Mouse (Mus musculus) heart, embryonic 16.5 days (tissue): Measurements from ENCODE around the gene Trpd52l3. TPM values are rescaled to one million over a fixed set of nuclear protein-coding genes. Genes with fewer than 3 reads are reported as not detected.

ENCODE experiments used
- ATAC-seq: fragments of 200-750 bp; cut with Nextera tagmentation; replicated peaks from 2 replicates; pipeline ENCODE4 v1.8.0; 2017; ENCODE audit warnings: moderate number of reproducible peaks; ENCODE audit not compliant: insufficient read depth, low FRiP score; ENCODE audit errors: extremely low read depth
- H3K27ac ChIP-seq: fragments of 300-500 bp; sonication (generic); 2 replicates; pipeline ENCODE4 v1.5.1; 2014; ENCODE audit warnings: mild to moderate bottlenecking, low read length, control low read depth, moderate library complexity
- H3K27me3 ChIP-seq: fragments of 300-500 bp; sonication (generic); 2 replicates; pipeline ENCODE4 v1.6.1; 2014; ENCODE audit warnings: low read length, mixed read lengths; ENCODE audit not compliant: control insufficient read depth, insufficient read depth
- H3K36me3 ChIP-seq: fragments of 300-500 bp; sonication (generic); 2 replicates; pipeline ENCODE4 v1.6.1; 2014; ENCODE audit not compliant: control insufficient read depth, insufficient read depth
- H3K4me1 ChIP-seq: fragments of 300-500 bp; sonication (generic); 2 replicates; pipeline ENCODE4 v1.6.1; 2014; ENCODE audit warnings: low read length, mixed read lengths; ENCODE audit not compliant: control insufficient read depth, insufficient read depth
- H3K4me2 ChIP-seq: fragments of 300-500 bp; sonication (generic); 2 replicates; pipeline ENCODE4 v1.6.1; 2014; ENCODE audit warnings: low read depth, mild to moderate bottlenecking, control low read depth, low read length
- H3K4me3 ChIP-seq: fragments of 300-500 bp; sonication (generic); 2 replicates; pipeline ENCODE4 v1.5.1; 2014; ENCODE audit warnings: mild to moderate bottlenecking, control low read depth, low read length
- H3K9ac ChIP-seq: fragments of 300-500 bp; sonication (generic); 2 replicates; pipeline ENCODE4 v1.6.1; 2014; ENCODE audit warnings: low read length, control low read depth
- H3K9me3 ChIP-seq: fragments of 300-500 bp; sonication (generic); replicated peaks from 2 replicates; pipeline ENCODE4 v1.6.1; 2016; ENCODE audit warnings: low read length; ENCODE audit not compliant: control insufficient read depth
- WGBS: fragments of 180-500 bp; shearing (Covaris S2); extraction: QIAGEN DNeasy Blood & Tissue Kit; methylation state at CpG from one replicate; pipeline ENCODE4 v1.1.7; 2014; 5-methylcytosine and 5-hydroxymethylcytosine counted together
- polyA plus RNA-seq: library from polyadenylated mRNA; unstranded; fragments of >200 nt; fragmentation: Nextera tagmentation; extraction: Ambion mirVana; gene quantifications from 2 replicates; pipeline ENCODE4 v1.2.1, GENCODE M21; 2015

Gene Trpd52l3
- polyA plus RNA-seq, 1 experiment from 2014 or later = not detected

DNA sequence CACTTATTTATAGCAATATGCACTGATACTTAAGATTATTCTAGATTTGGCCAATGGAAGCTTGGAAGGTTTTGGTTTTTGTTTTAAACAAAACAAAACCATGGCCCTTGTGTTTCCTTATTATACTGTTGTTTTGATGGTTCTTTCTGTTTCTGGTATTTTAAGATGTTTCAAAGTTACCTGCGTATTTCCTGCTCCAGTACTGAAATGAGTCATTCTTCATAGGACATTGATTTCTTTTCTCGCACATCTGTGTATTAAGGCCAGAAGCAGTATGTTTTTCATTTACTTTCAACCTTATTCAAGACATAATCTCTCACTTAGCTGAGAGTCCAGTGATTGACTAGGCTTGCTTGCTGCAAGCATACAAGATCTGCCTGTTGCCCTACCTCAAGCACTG is 40.1 kb downstream of the Trpd52l3 start:
- Histone ChIP-seq H3K4me1 (no peaks in the 10 kb centered on the region), H3K27ac (no peak overlapping the region), H3K27me3 (no peaks in the 10 kb centered on the region), H3K9ac (no peak overlapping the region), H3K36me3 (peaks cover 29% of the 10 kb centered on the region), H3K9me3 (no peaks in the 10 kb centered on the region; the same call in 1 of the 2 replicates), H3K4me3 (no peak overlapping the region), H3K4me2 (no peak overlapping the region)
- ATAC-seq = no peak
- WGBS = 93% methylated on average over 2 of the region's 2 CpGs

DNA sequence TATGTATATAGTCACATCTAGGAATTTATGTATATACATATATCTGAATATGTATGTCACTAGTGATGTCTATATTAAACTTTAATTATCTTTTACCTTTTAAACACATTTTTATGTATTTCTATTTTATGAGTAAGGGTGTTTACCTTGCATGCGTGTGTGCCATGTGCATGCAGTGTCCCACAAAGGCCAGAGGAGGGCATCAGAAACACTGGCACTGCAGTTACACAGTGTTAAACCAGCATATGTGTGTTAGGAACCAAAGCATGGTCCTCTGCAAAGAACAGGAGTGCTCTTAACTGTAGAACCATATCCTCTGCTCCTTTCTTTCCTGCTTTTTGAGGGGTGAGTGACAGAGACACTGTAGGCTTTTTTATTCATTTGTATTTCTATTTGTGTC is 41.0 kb downstream of the Trpd52l3 start:
- no peaks in the 10 kb centered on the region for H3K27me3 ChIP-seq
- H3K27ac ChIP-seq = no peak overlapping the region
- H3K4me1 ChIP-seq = no peaks in the 10 kb centered on the region
- 87% methylated on average over 1 of the region's 1 CpGs for WGBS
- no peak overlapping the region for H3K9ac ChIP-seq
- no peak overlapping the region for H3K4me3 ChIP-seq
- ATAC-seq = no peak
- H3K9me3 ChIP-seq = no peaks in the 10 kb centered on the region; the same call in 1 of the 2 replicates
- H3K36me3 ChIP-seq = peaks cover 29% of the 10 kb centered on the region
- no peak overlapping the region for H3K4me2 ChIP-seq

DNA sequence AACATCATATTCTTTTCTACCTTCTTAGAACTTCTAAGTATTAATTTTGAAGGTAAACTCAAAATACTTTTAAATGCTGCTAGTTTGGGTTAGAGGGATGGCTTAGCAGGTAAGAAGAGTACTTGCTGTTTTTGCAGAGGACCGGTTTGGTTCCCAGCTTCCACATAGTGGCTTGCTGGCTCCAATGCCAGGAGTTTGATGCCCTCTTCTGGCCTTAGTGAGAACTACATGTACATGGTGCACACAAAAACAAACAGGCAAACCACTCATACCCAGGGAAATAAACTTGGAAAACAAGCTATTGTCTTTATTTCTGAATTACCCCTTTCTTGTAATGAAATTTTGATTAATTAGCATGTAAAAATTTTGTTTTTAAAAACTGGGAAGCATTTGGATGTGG is 42.3 kb downstream of the Trpd52l3 start:
- Histone ChIP-seq H3K36me3 (peaks cover 29% of the 10 kb centered on the region), H3K4me1 (no peaks in the 10 kb centered on the region), H3K4me3 (no peak overlapping the region), H3K27ac (no peak overlapping the region), H3K9me3 (no peaks in the 10 kb centered on the region; the same call in 1 of the 2 replicates), H3K9ac (no peak overlapping the region), H3K4me2 (no peak overlapping the region), H3K27me3 (no peaks in the 10 kb centered on the region)
- 75% methylated on average over 1 of the region's 1 CpGs for WGBS
- ATAC-seq = no peak

DNA sequence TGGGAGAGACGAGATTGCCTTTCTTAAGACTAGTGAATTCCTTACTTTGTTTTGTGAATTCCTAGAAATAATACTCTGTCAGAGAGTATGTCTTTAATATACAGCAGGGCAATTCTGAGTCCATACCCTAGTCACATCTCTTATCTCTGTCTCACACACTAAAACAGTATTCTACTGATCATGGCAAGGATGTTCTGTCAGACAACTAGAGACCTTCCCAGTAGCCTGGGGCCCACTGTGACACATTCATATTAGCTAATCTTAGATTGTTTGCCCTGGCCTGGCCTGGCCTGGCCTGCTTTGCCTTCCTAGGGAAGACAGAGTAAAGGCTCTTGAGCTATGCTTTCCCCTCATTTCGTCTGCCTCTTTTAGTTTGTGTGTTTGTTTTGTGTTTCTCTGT is 47.0 kb downstream of the Trpd52l3 start:
- ATAC-seq = no peak
- H3K27me3 ChIP-seq = no peaks in the 10 kb centered on the region
- H3K4me1 ChIP-seq = 0 out of 2 replicates have a peak, but pooled peaks cover 3% of the 10 kb centered on the region
- H3K36me3 ChIP-seq = peaks cover 11% of the 10 kb centered on the region
- H3K9me3 ChIP-seq = no peaks in the 10 kb centered on the region; the same call in 1 of the 2 replicates
- no peak overlapping the region for H3K27ac ChIP-seq
- no peak overlapping the region for H3K4me3 ChIP-seq
- no peak overlapping the region for H3K4me2 ChIP-seq
- 73% methylated on average over 2 of the region's 2 CpGs for WGBS
- no peak overlapping the region for H3K9ac ChIP-seq

DNA sequence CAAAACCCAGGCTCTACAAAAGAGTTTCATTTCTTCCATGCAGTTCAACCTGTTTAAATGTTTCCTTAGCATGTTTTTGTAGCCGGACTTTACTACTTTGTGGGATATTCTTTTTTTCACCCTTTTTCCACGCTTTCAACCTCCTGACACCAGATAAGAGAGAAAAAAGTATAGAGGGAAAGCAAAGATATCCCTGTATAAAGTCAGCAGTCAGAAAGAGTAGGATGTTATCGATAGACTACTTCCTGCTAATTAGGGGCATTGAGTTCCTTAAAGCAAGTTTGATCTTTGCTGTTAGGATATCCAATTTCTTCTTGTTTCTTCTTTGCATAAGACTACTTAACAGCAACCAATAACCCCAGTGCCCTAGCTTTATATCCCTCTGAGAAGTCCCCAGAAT is 47.9 kb downstream of the Trpd52l3 start:
- Histone ChIP-seq H3K9me3 (no peaks in the 10 kb centered on the region; the same call in 1 of the 2 replicates), H3K4me3 (no peak overlapping the region), H3K9ac (no peak overlapping the region), H3K4me2 (no peak overlapping the region), H3K36me3 (peaks cover 10% of the 10 kb centered on the region), H3K27ac (no peak overlapping the region), H3K4me1 (0 out of 2 replicates have a peak, but pooled peaks cover 3% of the 10 kb centered on the region), H3K27me3 (no peaks in the 10 kb centered on the region)
- no peak for ATAC-seq
- 75% methylated on average over 3 of the region's 3 CpGs for WGBS

DNA sequence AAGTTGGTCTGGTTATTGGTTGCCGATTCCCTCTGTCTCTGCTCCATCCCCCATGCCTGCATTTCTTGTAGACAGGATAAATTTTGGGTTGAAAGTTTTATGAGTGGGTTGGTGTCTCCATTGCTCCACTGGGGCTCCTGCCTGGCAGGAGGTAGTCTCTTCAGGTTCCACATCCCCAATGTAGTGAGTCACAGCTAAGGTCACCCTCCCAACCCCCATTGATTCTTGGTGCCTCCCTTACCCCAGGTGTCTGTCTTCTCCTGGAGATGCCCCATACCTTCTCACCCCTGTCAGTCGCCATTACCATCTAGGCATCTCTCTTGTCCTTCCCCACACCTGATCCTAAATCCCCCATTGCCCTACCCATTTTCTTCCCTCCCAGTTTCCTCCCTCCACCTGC is 50.6 kb downstream of the Trpd52l3 start:
- Histone ChIP-seq H3K4me3 (no peak overlapping the region), H3K4me1 (0 out of 2 replicates have a peak, but pooled peaks cover 3% of the 10 kb centered on the region), H3K4me2 (no peak overlapping the region), H3K36me3 (peaks cover 5% of the 10 kb centered on the region; the same call in 1 of the 2 replicates), H3K27ac (no peak overlapping the region), H3K27me3 (no peaks in the 10 kb centered on the region), H3K9me3 (no peaks in the 10 kb centered on the region), H3K9ac (no peak overlapping the region)
- 94% methylated on average over 2 of the region's 2 CpGs for WGBS
- no peak for ATAC-seq

Other genes with a start within 250 kb of the Trpd52l3 start
- gene 9930021J03Rik, start 197.8 kb upstream of the Trpd52l3 start, polyA plus RNA-seq = 2.5 and 2.8 TPM in 2 replicates
- 14.3 and 16.4 TPM in 2 replicates for gene Ranbp6, start 190.8 kb upstream of the Trpd52l3 start, polyA plus RNA-seq
- gene Il33, start 78.7 kb upstream of the Trpd52l3 start, polyA plus RNA-seq = 8.1 and 9.7 TPM in 2 replicates
- gene Uhrf2, start 26.7 kb downstream of the Trpd52l3 start, polyA plus RNA-seq = 41.9 and 42.5 TPM in 2 replicates
- 0.62 and 1.1 TPM in 2 replicates for gene Gldc, start 171.6 kb downstream of the Trpd52l3 start, polyA plus RNA-seq
- not detected in 2 replicates for gene Mbl2, start 229.2 kb downstream of the Trpd52l3 start, polyA plus RNA-seq